7 mouse cellular contexts compared by ENCODE assay signal in the genomic region with DNA sequence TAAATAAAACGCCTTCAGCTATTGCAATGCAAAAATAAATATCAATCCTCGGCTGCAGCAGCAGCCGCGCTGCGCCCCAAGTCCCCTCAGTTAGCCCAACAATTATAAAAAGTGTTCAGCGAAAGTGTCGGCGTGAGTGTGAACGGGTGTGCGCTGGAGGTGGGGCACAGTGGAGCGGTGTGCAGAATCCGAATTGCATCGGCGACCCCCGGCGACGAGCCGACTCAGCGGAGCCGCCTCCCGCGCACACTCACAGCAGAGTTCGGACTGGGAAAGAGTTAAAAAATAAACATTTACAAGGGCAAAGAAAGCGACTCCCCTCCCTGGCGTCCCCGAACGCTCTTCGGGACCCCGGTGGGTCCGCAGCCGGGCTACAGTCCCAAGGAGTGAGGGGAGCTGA. TPM values are rescaled to one million over a fixed set of nuclear protein-coding genes. Genes with fewer than 3 reads are reported as not detected.
A peak's percentile ranks its signal among the peaks of the same experiment; 100 is the strongest.
DNase-seq lines count a peak whose midpoint lies in the region; ATAC-seq and TF ChIP-seq lines count a peak whose summit lies in the region.

No protein-coding gene starts in this region.

- ATAC-seq in lung, postnatal 0 days = no peak
- peak; percentile 15; the same call in 1 of the 2 replicates for ATAC-seq in forebrain, embryonic 12.5 days (ENCODE audit: low FRiP score)
- no peak for ATAC-seq in intestine, postnatal 0 days
- ATAC-seq in neural tube, embryonic 15.5 days (ENCODE audit: low FRiP score) = 0 out of 2 replicates have a peak, but pooled peaks have one; percentile 33

- H3K4me2 ChIP-seq in lung, postnatal 0 days (replicated peaks; ENCODE audit: low read depth, low read length) = peak overlapping the region; percentile 60
- H3K4me2 ChIP-seq in forebrain, embryonic 12.5 days = peak overlapping the region; percentile 95
- peak overlapping the region; percentile 74 for H3K4me2 ChIP-seq in intestine, postnatal 0 days (replicated peaks; ENCODE audit: low read depth)
- peak overlapping the region; percentile 84 for H3K4me2 ChIP-seq in neural tube, embryonic 15.5 days

- no peaks in the 10 kb centered on the region for H3K36me3 ChIP-seq in lung, postnatal 0 days (ENCODE audit: insufficient read depth, low read length)
- H3K36me3 ChIP-seq in forebrain, embryonic 12.5 days (replicated peaks) = no peaks in the 10 kb centered on the region
- no peaks in the 10 kb centered on the region for H3K36me3 ChIP-seq in intestine, postnatal 0 days (ENCODE audit: control insufficient read depth, insufficient read depth)
- no peaks in the 10 kb centered on the region for H3K36me3 ChIP-seq in neural tube, embryonic 15.5 days

- peak overlapping the region; percentile 91 for H3K27ac ChIP-seq in lung, postnatal 0 days (ENCODE audit: low read length)
- peak overlapping the region; percentile 94 for H3K27ac ChIP-seq in forebrain, embryonic 12.5 days
- H3K27ac ChIP-seq in intestine, postnatal 0 days (ENCODE audit: low read depth, low read length) = peak overlapping the region; percentile 73
- H3K27ac ChIP-seq in neural tube, embryonic 15.5 days (replicated peaks) = peak overlapping the region; percentile 88

- peak overlapping the region; percentile 74 for H3K4me3 ChIP-seq in lung, postnatal 0 days (ENCODE audit: low read depth, low read length)
- H3K4me3 ChIP-seq in forebrain, embryonic 12.5 days (replicated peaks) = peak overlapping the region; percentile 83
- H3K4me3 ChIP-seq in intestine, postnatal 0 days (ENCODE audit: low read depth, low read length) = peak overlapping the region; percentile 66
- H3K4me3 ChIP-seq in neural tube, embryonic 15.5 days (replicated peaks) = peak overlapping the region; percentile 69

- no peaks in the 10 kb centered on the region for H3K27me3 ChIP-seq in lung, postnatal 0 days (replicated peaks; ENCODE audit: insufficient read depth, low read length)
- peaks cover 37% of the 10 kb centered on the region for H3K27me3 ChIP-seq in forebrain, embryonic 12.5 days
- H3K27me3 ChIP-seq in intestine, postnatal 0 days (replicated peaks; ENCODE audit: control insufficient read depth, insufficient read depth, low read length) = peaks cover 37% of the 10 kb centered on the region
- peaks cover 26% of the 10 kb centered on the region for H3K27me3 ChIP-seq in neural tube, embryonic 15.5 days (replicated peaks)

- H3K4me1 ChIP-seq in lung, postnatal 0 days (ENCODE audit: insufficient read depth, low read depth, low read length) = peaks cover 4% of the 10 kb centered on the region; the same call in 1 of the 2 replicates
- peaks cover 42% of the 10 kb centered on the region for H3K4me1 ChIP-seq in forebrain, embryonic 12.5 days
- no peaks in the 10 kb centered on the region for H3K4me1 ChIP-seq in intestine, postnatal 0 days (replicated peaks; ENCODE audit: control insufficient read depth, insufficient read depth, low read length)
- peaks cover 42% of the 10 kb centered on the region for H3K4me1 ChIP-seq in neural tube, embryonic 15.5 days

- TF ChIP-seq CTCF in lung, postnatal 0 days (IDR thresholded peaks at IDR 0.05) = no peak
- no peak for TF ChIP-seq CTCF in intestine, postnatal 0 days (IDR thresholded peaks at IDR 0.05; ENCODE audit: low read depth)

- DNase-seq in lung, postnatal 0 days (ENCODE audit: low spot score) = no peak
- DNase-seq in lung, postnatal 4 days = no peak
- no peak for DNase-seq in layer of hippocampus, adult 9-10 months (ENCODE audit: low spot score)
- DNase-seq in thymus, postnatal 0 days (ENCODE audit: low spot score) = no peak

- H3K9ac ChIP-seq in lung, postnatal 0 days (replicated peaks; ENCODE audit: low read depth) = peak overlapping the region; percentile 69
- H3K9ac ChIP-seq in forebrain, embryonic 12.5 days = peak overlapping the region; percentile 90
- peak overlapping the region; percentile 81 for H3K9ac ChIP-seq in intestine, postnatal 0 days (ENCODE audit: low read depth, low read length)
- H3K9ac ChIP-seq in neural tube, embryonic 15.5 days (replicated peaks) = peak overlapping the region; percentile 75

- no peak for TF ChIP-seq EP300 in lung, postnatal 0 days (IDR thresholded peaks at IDR 0.05)

- under 1% methylated on average over 31 of the region's 31 CpGs for WGBS in lung, postnatal 0 days
- under 1% methylated on average over 31 of the region's 31 CpGs for WGBS in forebrain, embryonic 12.5 days
- under 1% methylated on average over 31 of the region's 31 CpGs for WGBS in intestine, postnatal 0 days
- WGBS in neural tube, embryonic 15.5 days = under 1% methylated on average over 31 of the region's 31 CpGs

- H3K9me3 ChIP-seq in lung, postnatal 0 days (ENCODE audit: low read length) = no peaks in the 10 kb centered on the region
- H3K9me3 ChIP-seq in forebrain, embryonic 12.5 days = no peaks in the 10 kb centered on the region
- no peaks in the 10 kb centered on the region for H3K9me3 ChIP-seq in intestine, postnatal 0 days (ENCODE audit: control insufficient read depth)
- no peaks in the 10 kb centered on the region for H3K9me3 ChIP-seq in neural tube, embryonic 15.5 days (replicated peaks)

RNA-seq across cellular contexts. Expression of a gene that starts 1.1 kb away (rescaled TPM):
- polyA plus RNA-seq in lung, postnatal 0 days (2015; fragmentation: Nextera tagmentation; extraction: Ambion mirVana) = 62.6 and 64.6 TPM in 2 replicates
- 22.1 and 25.3 TPM in 2 replicates for polyA plus RNA-seq in forebrain, embryonic 12.5 days (2016; fragmentation: Nextera tagmentation; extraction: Ambion mirVana)
- 33.7 and 35.4 TPM in 2 replicates for polyA plus RNA-seq in intestine, postnatal 0 days (2015; fragmentation: Nextera tagmentation; extraction: Ambion mirVana)
- polyA plus RNA-seq in neural tube, embryonic 15.5 days (2015; fragmentation: Nextera tagmentation; extraction: Ambion mirVana) = 8.8 and 10.8 TPM in 2 replicates
- polyA plus RNA-seq in thymus, postnatal 0 days (2015; fragmentation: Nextera tagmentation; extraction: Ambion mirVana) = 2.7 and 3.3 TPM in 2 replicates

RNA-seq across cellular contexts. Expression of a gene that starts 40.3 kb away (rescaled TPM):
- polyA plus RNA-seq in lung, postnatal 0 days (2015; fragmentation: Nextera tagmentation; extraction: Ambion mirVana) = not detected in 2 replicates
- not detected in 2 replicates for polyA plus RNA-seq in forebrain, embryonic 12.5 days (2016; fragmentation: Nextera tagmentation; extraction: Ambion mirVana)
- polyA plus RNA-seq in intestine, postnatal 0 days (2015; fragmentation: Nextera tagmentation; extraction: Ambion mirVana) = not detected in 2 replicates
- polyA plus RNA-seq in neural tube, embryonic 15.5 days (2015; fragmentation: Nextera tagmentation; extraction: Ambion mirVana) = not detected in 2 replicates
- polyA plus RNA-seq in thymus, postnatal 0 days (2015; fragmentation: Nextera tagmentation; extraction: Ambion mirVana) = not detected in 2 replicates

RNA-seq across cellular contexts. Expression of a gene that starts 54.7 kb away (rescaled TPM):
- 46.1 and 59.9 TPM in 2 replicates for polyA plus RNA-seq in lung, postnatal 0 days (2015; fragmentation: Nextera tagmentation; extraction: Ambion mirVana)
- polyA plus RNA-seq in forebrain, embryonic 12.5 days (2016; fragmentation: Nextera tagmentation; extraction: Ambion mirVana) = 52.3 and 55.9 TPM in 2 replicates
- polyA plus RNA-seq in intestine, postnatal 0 days (2015; fragmentation: Nextera tagmentation; extraction: Ambion mirVana) = 58.8 and 63.2 TPM in 2 replicates
- polyA plus RNA-seq in neural tube, embryonic 15.5 days (2015; fragmentation: Nextera tagmentation; extraction: Ambion mirVana) = 44.4 and 47.2 TPM in 2 replicates
- polyA plus RNA-seq in thymus, postnatal 0 days (2015; fragmentation: Nextera tagmentation; extraction: Ambion mirVana) = 62.2 and 78.8 TPM in 2 replicates

Comparison
In these comparisons a context has a peak if more than half of its experiments do, and no peak if none do; other contexts are left out.
1. ATAC-seq: peak in forebrain, embryonic 12.5 days (single experiment) and neural tube, embryonic 15.5 days (single experiment); none in lung, postnatal 0 days (single experiment) and intestine, postnatal 0 days (single experiment).
2. Peak in every context shown above with its lines, with median percentiles within 50 percentile points of each other: H3K27ac ChIP-seq, H3K4me2 ChIP-seq, H3K4me3 ChIP-seq and H3K9ac ChIP-seq.